Mouse (Mus musculus): ENCODE measurements around the gene Maneal.

DNA sequence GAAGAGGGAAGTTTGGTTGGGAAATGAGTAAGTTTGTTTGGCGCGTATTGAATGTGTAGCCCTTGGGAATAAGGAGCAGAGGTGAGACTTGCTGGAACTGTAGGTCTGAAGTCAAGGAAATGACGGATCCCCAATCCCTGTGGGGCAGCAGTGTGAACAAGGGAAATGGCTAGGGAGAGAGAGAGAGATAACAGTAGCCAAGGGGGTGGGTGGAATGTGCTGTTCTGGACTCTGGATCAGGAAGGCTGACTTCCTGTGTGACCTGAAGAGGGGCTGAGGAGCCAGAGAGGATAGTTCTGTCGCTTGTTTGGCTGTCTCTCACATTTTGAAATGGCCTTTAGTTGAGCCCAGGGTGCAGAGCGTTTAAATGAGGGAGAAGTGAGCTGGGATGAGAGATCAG is 53.5 kb downstream of the Maneal start:
- TF ChIP-seq CHD2 (IDR thresholded peaks at IDR 0.05; ENCODE audit: low read depth, low read length) (no peak), ZNF384 (IDR thresholded peaks at IDR 0.05; ENCODE audit: low read depth, low read length) (no peak)
